Mouse (Mus musculus) forebrain, embryonic 16.5 days (tissue): ENCODE results near the gene Bcas3. TPM values are rescaled to one million over a fixed set of nuclear protein-coding genes. Genes with fewer than 3 reads are reported as not detected.

Source experiments
- ATAC-seq: fragments of 200-750 bp; cut with Nextera tagmentation; 2 replicates; pipeline ENCODE4 v1.8.0; 2017; ENCODE audit warnings: mild to moderate bottlenecking, moderate library complexity
- H3K27ac ChIP-seq: fragments of 300-500 bp; sonication (generic); 2 replicates; pipeline ENCODE4 v1.5.1; 2014; ENCODE audit warnings: low read length, control low read depth
- H3K27me3 ChIP-seq: fragments of 300-500 bp; sonication (generic); replicated peaks from 2 replicates; pipeline ENCODE4 v1.6.1; 2014; ENCODE audit warnings: low read length; ENCODE audit not compliant: control insufficient read depth, insufficient read depth
- H3K36me3 ChIP-seq: fragments of 300-500 bp; sonication (generic); 2 replicates; pipeline ENCODE4 v1.6.1; 2014; ENCODE audit not compliant: control insufficient read depth, insufficient read depth
- H3K4me1 ChIP-seq: fragments of 300-500 bp; sonication (generic); replicated peaks from 2 replicates; pipeline ENCODE4 v1.6.1; 2014; ENCODE audit warnings: low read length; ENCODE audit not compliant: control insufficient read depth, insufficient read depth
- H3K4me2 ChIP-seq: fragments of 300-500 bp; sonication (generic); 2 replicates; pipeline ENCODE4 v1.6.1; 2014; ENCODE audit warnings: mild to moderate bottlenecking, low read length, control low read depth
- H3K4me3 ChIP-seq: fragments of 300-500 bp; sonication (generic); replicated peaks from 2 replicates; pipeline ENCODE4 v1.5.1; 2014; ENCODE audit warnings: mild to moderate bottlenecking, low read length, control low read depth
- H3K9ac ChIP-seq: fragments of 300-500 bp; sonication (generic); replicated peaks from 2 replicates; pipeline ENCODE4 v1.6.1; 2014; ENCODE audit warnings: low read depth, low read length, control low read depth
- H3K9me3 ChIP-seq: fragments of 300-500 bp; sonication (generic); 2 replicates; pipeline ENCODE4 v1.6.1; 2016; ENCODE audit warnings: low read length; ENCODE audit not compliant: control insufficient read depth
- WGBS: fragments of 180-500 bp; shearing (Covaris S2); extraction: QIAGEN DNeasy Blood & Tissue Kit; methylation state at CpG from one replicate; pipeline ENCODE4 v1.1.7; 2014; 5-methylcytosine and 5-hydroxymethylcytosine counted together
- polyA plus RNA-seq: library from polyadenylated mRNA; unstranded; fragments of >200 nt; fragmentation: Nextera tagmentation; extraction: Ambion mirVana; gene quantifications from 2 replicates; pipeline ENCODE4 v1.2.1, GENCODE M21; 2015

The Bcas3 gene
- polyA plus RNA-seq, 1 experiment from 2014 or later = 31.9 TPM

GRCm38 (mm10) chr11:85518025-85518756, 165.2 kb downstream of the Bcas3 start:
- peaks cover 6% of the 10 kb centered on the region; the same call in 1 of the 2 replicates for H3K27me3 ChIP-seq
- H3K27ac ChIP-seq = no peak overlapping the region
- no peaks in the 10 kb centered on the region for H3K9me3 ChIP-seq
- H3K4me1 ChIP-seq = no peaks in the 10 kb centered on the region
- 44% methylated on average over 3 of the region's 3 CpGs for WGBS
- no peak for ATAC-seq
- H3K4me2 ChIP-seq = no peak overlapping the region
- no peaks in the 10 kb centered on the region for H3K36me3 ChIP-seq
- no peak overlapping the region for H3K4me3 ChIP-seq
- H3K9ac ChIP-seq = no peak overlapping the region

- Histone ChIP-seq H3K36me3 (no peaks in the 10 kb centered on the region), H3K9me3 (no peaks in the 10 kb centered on the region), H3K9ac (no peak overlapping the region), H3K27me3 (peaks cover 12% of the 10 kb centered on the region), H3K4me3 (no peak overlapping the region), H3K4me1 (peaks cover 12% of the 10 kb centered on the region), H3K4me2 (no peak overlapping the region), H3K27ac (no peak overlapping the region)
- 79% methylated on average over 12 of the region's 12 CpGs for WGBS
- ATAC-seq = no peak
Observed at GRCm38 (mm10) chr11:85520236-85520635, 167.3 kb downstream of the Bcas3 start.

- no peaks in the 10 kb centered on the region for H3K9me3 ChIP-seq
- H3K4me3 ChIP-seq = no peak overlapping the region
- H3K27ac ChIP-seq = no peak overlapping the region
- 74% methylated on average over 4 of the region's 4 CpGs for WGBS
- peaks cover 14% of the 10 kb centered on the region for H3K4me1 ChIP-seq
- no peaks in the 10 kb centered on the region for H3K36me3 ChIP-seq
- H3K4me2 ChIP-seq = no peak overlapping the region
- peaks cover 17% of the 10 kb centered on the region for H3K27me3 ChIP-seq
- H3K9ac ChIP-seq = no peak overlapping the region
- ATAC-seq = no peak
Observed at GRCm38 (mm10) chr11:85520996-85521395, 168.0 kb downstream of the Bcas3 start.

- Histone ChIP-seq H3K27me3 (peaks cover 24% of the 10 kb centered on the region), H3K9me3 (no peaks in the 10 kb centered on the region), H3K27ac (no peak overlapping the region), H3K36me3 (no peaks in the 10 kb centered on the region), H3K4me3 (no peak overlapping the region), H3K9ac (no peak overlapping the region), H3K4me1 (peaks cover 14% of the 10 kb centered on the region), H3K4me2 (no peak overlapping the region)
- WGBS = 19% methylated on average over 6 of the region's 6 CpGs
- ATAC-seq = no peak
Observed at GRCm38 (mm10) chr11:85523646-85524045, 170.7 kb downstream of the Bcas3 start.

GRCm38 (mm10) chr11:85524186-85524585, 171.2 kb downstream of the Bcas3 start:
- 2% methylated on average over 12 of the region's 12 CpGs for WGBS
- H3K9me3 ChIP-seq = no peaks in the 10 kb centered on the region
- H3K4me2 ChIP-seq = peak overlapping the region; percentile 67
- peaks cover 14% of the 10 kb centered on the region for H3K4me1 ChIP-seq
- H3K27ac ChIP-seq = no peak overlapping the region
- H3K36me3 ChIP-seq = no peaks in the 10 kb centered on the region
- H3K9ac ChIP-seq = peak overlapping the region; percentile 43; the same call in 1 of the 2 replicates
- H3K4me3 ChIP-seq = peak overlapping the region; percentile 33
- peak; percentile 57 for ATAC-seq
- peaks cover 24% of the 10 kb centered on the region for H3K27me3 ChIP-seq

GRCm38 (mm10) chr11:85524841-85525500, 172.0 kb downstream of the Bcas3 start:
- WGBS = 5% methylated on average over 16 of the region's 16 CpGs
- peaks cover 24% of the 10 kb centered on the region for H3K27me3 ChIP-seq
- ATAC-seq = no peak

GRCm38 (mm10) chr11:85525501-85525885, 172.5 kb downstream of the Bcas3 start:
- Histone ChIP-seq H3K9ac (no peak overlapping the region), H3K4me3 (no peak overlapping the region), H3K9me3 (no peaks in the 10 kb centered on the region), H3K27me3 (peaks cover 24% of the 10 kb centered on the region), H3K36me3 (no peaks in the 10 kb centered on the region), H3K4me2 (peak overlapping the region; percentile 38), H3K27ac (no peak overlapping the region), H3K4me1 (peaks cover 14% of the 10 kb centered on the region)
- 13% methylated on average over 10 of the region's 10 CpGs for WGBS
- no peak for ATAC-seq

More at GRCm38 (mm10) chr11:85524841-85525500, 172.0 kb downstream of the Bcas3 start:
- Histone ChIP-seq H3K4me2 (peak overlapping the region; percentile 38), H3K4me3 (no peak overlapping the region), H3K27ac (no peak overlapping the region), H3K36me3 (no peaks in the 10 kb centered on the region), H3K9ac (no peak overlapping the region), H3K4me1 (peaks cover 14% of the 10 kb centered on the region), H3K9me3 (no peaks in the 10 kb centered on the region)

GRCm38 (mm10) chr11:85525979-85526775, 173.2 kb downstream of the Bcas3 start:
- H3K27ac ChIP-seq = no peak overlapping the region
- H3K4me3 ChIP-seq = no peak overlapping the region
- no peak overlapping the region; the same call in 1 of the 2 replicates for H3K4me2 ChIP-seq
- H3K9ac ChIP-seq = no peak overlapping the region
- H3K4me1 ChIP-seq = peaks cover 14% of the 10 kb centered on the region
- H3K36me3 ChIP-seq = no peaks in the 10 kb centered on the region
- 37% methylated on average over 11 of the region's 11 CpGs for WGBS
- no peaks in the 10 kb centered on the region for H3K9me3 ChIP-seq
- no peak for ATAC-seq
- peaks cover 24% of the 10 kb centered on the region for H3K27me3 ChIP-seq

- ATAC-seq = no peak
- WGBS = 25% methylated on average over 5 of the region's 5 CpGs
- Histone ChIP-seq H3K27me3 (peaks cover 21% of the 10 kb centered on the region), H3K36me3 (no peaks in the 10 kb centered on the region), H3K27ac (no peak overlapping the region), H3K4me2 (no peak overlapping the region), H3K9ac (no peak overlapping the region), H3K4me3 (no peak overlapping the region), H3K9me3 (no peaks in the 10 kb centered on the region), H3K4me1 (peaks cover 14% of the 10 kb centered on the region)
Observed at GRCm38 (mm10) chr11:85527261-85527660, 174.3 kb downstream of the Bcas3 start.
